Mouse (Mus musculus) megakaryocyte, embryonic 14.5 days (primary cell): ENCODE data around the gene Ppp1r9b. TPM values are rescaled to one million over a fixed set of nuclear protein-coding genes. Genes with fewer than 3 reads are reported as not detected.
A peak's percentile ranks its signal among the peaks of the same experiment; 100 is the strongest.

Source experiments
- H3K27me3 ChIP-seq: replicated peaks from 2 replicates; pipeline ENCODE3; 2012; ENCODE audit warnings: inconsistent platforms
- H3K36me3 ChIP-seq: replicated peaks from 2 replicates; pipeline ENCODE3; 2012; ENCODE audit warnings: low read length, inconsistent platforms, mixed read lengths
- H3K4me1 ChIP-seq: 2 replicates; pipeline ENCODE4 v1.6.1; 2012; ENCODE audit warnings: inconsistent platforms
- H3K4me3 ChIP-seq: replicated peaks from 2 replicates; pipeline ENCODE3; 2012; ENCODE audit warnings: moderate library complexity, mild to moderate bottlenecking, inconsistent platforms
- H3K9me3 ChIP-seq: 2 replicates; pipeline ENCODE4 v1.6.1; 2012; ENCODE audit warnings: inconsistent platforms
- FLI1 ChIP-seq: IDR thresholded peaks from 2 replicates; pipeline ENCODE4 v1.6.1; 2012; ENCODE audit warnings: low read length, inconsistent platforms, mixed read lengths
- GATA1 ChIP-seq: IDR thresholded peaks from 3 replicates; pipeline ENCODE4 v1.6.1; 2012; ENCODE audit warnings: mixed read lengths, low read length, inconsistent platforms, borderline replicate concordance
- polyA plus RNA-seq: library from polyadenylated mRNA; stranded (reverse); fragments of >175 nt; gene quantifications from 2 replicates; pipeline ENCODE4 v1.2.3, GENCODE M21; 2012; ENCODE audit warnings: low replicate concordance; ENCODE audit not compliant: insufficient read depth

Gene Ppp1r9b
- polyA plus RNA-seq, 1 experiment: 280 TPM

- H3K9me3 ChIP-seq: no peaks in the 10 kb centered on the region
- H3K36me3 ChIP-seq: no peaks in the 10 kb centered on the region
- no peak within 1 kb of the TSS for H3K4me3 ChIP-seq
- TF ChIP-seq GATA1: no peak
- TF ChIP-seq FLI1: no peak
- peaks cover 25% of the 10 kb centered on the region for H3K27me3 ChIP-seq
- peaks cover 50% of the 10 kb centered on the region for H3K4me1 ChIP-seq
Observed at GRCm38 (mm10) chr11:94976199-94976598, 14.6 kb upstream of the Ppp1r9b start, which contains the start of gene Sgca. Gene Sgca (minus strand): TSS chr11:94976327.

- Histone ChIP-seq H3K36me3 (no peaks in the 10 kb centered on the region), H3K4me1 (peaks cover 39% of the 10 kb centered on the region), H3K27me3 (peaks cover 8% of the 10 kb centered on the region), H3K4me3 (peak overlapping the region; percentile 90), H3K9me3 (no peaks in the 10 kb centered on the region)
- no peak for TF ChIP-seq FLI1
Observed at GRCm38 (mm10) chr11:94978178-94978915, 12.5 kb upstream of the Ppp1r9b start.

- Histone ChIP-seq H3K4me1 (peaks cover 37% of the 10 kb centered on the region), H3K4me3 (peak overlapping the region; percentile 90), H3K9me3 (no peaks in the 10 kb centered on the region), H3K27me3 (peaks cover 8% of the 10 kb centered on the region), H3K36me3 (no peaks in the 10 kb centered on the region)
- TF ChIP-seq FLI1 (no peak), GATA1 (no peak)
Observed at GRCm38 (mm10) chr11:94978947-94979346, 11.9 kb upstream of the Ppp1r9b start.

- H3K36me3 ChIP-seq: no peaks in the 10 kb centered on the region
- H3K4me1 ChIP-seq: peaks cover 42% of the 10 kb centered on the region
- H3K4me3 ChIP-seq: peak overlapping the region; percentile 90
- no peaks in the 10 kb centered on the region for H3K9me3 ChIP-seq
- TF ChIP-seq GATA1 (no peak), FLI1 (no peak)
- H3K27me3 ChIP-seq: peaks cover 8% of the 10 kb centered on the region
Observed at GRCm38 (mm10) chr11:94979462-94980179, 11.2 kb upstream of the Ppp1r9b start.

GRCm38 (mm10) chr11:94985140-94985539 lies 5.7 kb upstream of the Ppp1r9b start:
- H3K4me1 ChIP-seq: peaks cover 52% of the 10 kb centered on the region

GRCm38 (mm10) chr11:94985822-94986221 lies 5.0 kb upstream of the Ppp1r9b start:
- H3K4me1 ChIP-seq: peaks cover 49% of the 10 kb centered on the region
- TF ChIP-seq GATA1 (no peak), FLI1 (no peak)
- no peaks in the 10 kb centered on the region for H3K36me3 ChIP-seq
- no peak overlapping the region for H3K4me3 ChIP-seq
- H3K9me3 ChIP-seq: no peaks in the 10 kb centered on the region
- no peaks in the 10 kb centered on the region for H3K27me3 ChIP-seq

More at GRCm38 (mm10) chr11:94985140-94985539, 5.7 kb upstream of the Ppp1r9b start:
- Histone ChIP-seq H3K9me3 (no peaks in the 10 kb centered on the region), H3K4me3 (no peak overlapping the region), H3K36me3 (no peaks in the 10 kb centered on the region), H3K27me3 (no peaks in the 10 kb centered on the region)
- no peak for TF ChIP-seq FLI1
- TF ChIP-seq GATA1: no peak

GRCm38 (mm10) chr11:94986435-94986834 lies 4.4 kb upstream of the Ppp1r9b start:
- no peak overlapping the region for H3K4me3 ChIP-seq
- H3K27me3 ChIP-seq: no peaks in the 10 kb centered on the region
- no peak for TF ChIP-seq FLI1
- TF ChIP-seq GATA1: no peak
- H3K36me3 ChIP-seq: no peaks in the 10 kb centered on the region
- H3K4me1 ChIP-seq: peaks cover 49% of the 10 kb centered on the region
- H3K9me3 ChIP-seq: no peaks in the 10 kb centered on the region

GRCm38 (mm10) chr11:94987341-94987740 lies 3.5 kb upstream of the Ppp1r9b start:
- Histone ChIP-seq H3K9me3 (no peaks in the 10 kb centered on the region), H3K4me3 (no peak overlapping the region), H3K27me3 (no peaks in the 10 kb centered on the region), H3K36me3 (peaks cover 2% of the 10 kb centered on the region), H3K4me1 (peaks cover 49% of the 10 kb centered on the region)
- TF ChIP-seq FLI1: no peak
- TF ChIP-seq GATA1: no peak

GRCm38 (mm10) chr11:94987851-94988250 lies 3.0 kb upstream of the Ppp1r9b start:
- Histone ChIP-seq H3K9me3 (no peaks in the 10 kb centered on the region), H3K4me1 (peaks cover 49% of the 10 kb centered on the region), H3K36me3 (peaks cover 7% of the 10 kb centered on the region), H3K4me3 (no peak overlapping the region), H3K27me3 (no peaks in the 10 kb centered on the region)
- TF ChIP-seq FLI1: no peak
- TF ChIP-seq GATA1: no peak

- TF ChIP-seq GATA1 (no peak), FLI1 (no peak)
- H3K36me3 ChIP-seq: peaks cover 18% of the 10 kb centered on the region
- peak overlapping the region; percentile 99 for H3K4me3 ChIP-seq
- peaks cover 60% of the 10 kb centered on the region for H3K4me1 ChIP-seq
- H3K27me3 ChIP-seq: no peaks in the 10 kb centered on the region
- H3K9me3 ChIP-seq: no peaks in the 10 kb centered on the region
Observed at GRCm38 (mm10) chr11:94988780-94989561, 1.9 kb upstream of the Ppp1r9b start.
